Mouse (Mus musculus): ENCODE data around the gene Plscr3.

Plscr3 gene

GRCm38 (mm10) chr11:69864138-69864860, 18.1 kb downstream of the Plscr3 start:
- no peak for DNase-seq (ENCODE audit: low spot score in 2 of 2)

- no peak for DNase-seq (ENCODE audit: low spot score in 2 of 2)
Observed at GRCm38 (mm10) chr11:69865561-69865960, 19.4 kb downstream of the Plscr3 start.

GRCm38 (mm10) chr11:69867335-69867734, 21.2 kb downstream of the Plscr3 start:
- no peak for DNase-seq (ENCODE audit: low spot score in 2 of 2)

- no peak for DNase-seq (ENCODE audit: low spot score in 2 of 2)
Observed at GRCm38 (mm10) chr11:69870289-69871069, 24.3 kb downstream of the Plscr3 start.

- no peak for DNase-seq (ENCODE audit: low spot score in 2 of 2)
Observed at GRCm38 (mm10) chr11:69871822-69872221, 25.6 kb downstream of the Plscr3 start.

- DNase-seq (ENCODE audit: low spot score in 2 of 2), result no peak
Observed at GRCm38 (mm10) chr11:69872451-69872850, 26.3 kb downstream of the Plscr3 start.

- no peak for DNase-seq (ENCODE audit: low spot score in 2 of 2)
Observed at GRCm38 (mm10) chr11:69876186-69876585, 30.0 kb downstream of the Plscr3 start.

GRCm38 (mm10) chr11:69876867-69877266, 30.7 kb downstream of the Plscr3 start:
- DNase-seq (ENCODE audit: low spot score in 2 of 2), result peak; percentile 90 to 94

GRCm38 (mm10) chr11:69877878-69878277, 31.7 kb downstream of the Plscr3 start, which contains the start of gene Tmem95:
Gene Tmem95, minus strand, starts transcription at chr11:69878018.
- no peak for DNase-seq (ENCODE audit: low spot score in 2 of 2)

- DNase-seq (ENCODE audit: low spot score in 2 of 2), result no peak
Observed at GRCm38 (mm10) chr11:69878399-69878798, 32.2 kb downstream of the Plscr3 start.

- no peak for DNase-seq (ENCODE audit: low spot score in 2 of 2)
Observed at GRCm38 (mm10) chr11:69878952-69879351, 32.8 kb downstream of the Plscr3 start.

- no peak for DNase-seq (ENCODE audit: low spot score in 2 of 2)
Observed at GRCm38 (mm10) chr11:69879711-69880110, 33.5 kb downstream of the Plscr3 start.

- DNase-seq (ENCODE audit: low spot score in 2 of 2), result peak; percentile 74 to 83
Observed at GRCm38 (mm10) chr11:69880506-69880852, 34.3 kb downstream of the Plscr3 start.

GRCm38 (mm10) chr11:69880853-69881603, 34.9 kb downstream of the Plscr3 start, which contains the start of gene Kctd11:
Gene Kctd11, minus strand, starts transcription at chr11:69881406.
- DNase-seq (ENCODE audit: low spot score in 2 of 2), result peak; percentile 77 to 85

- no peak for DNase-seq (ENCODE audit: low spot score in 2 of 2)
Observed at GRCm38 (mm10) chr11:69881787-69882670, 35.9 kb downstream of the Plscr3 start.

GRCm38 (mm10) chr11:69883066-69883465, 36.9 kb downstream of the Plscr3 start:
- peak in 1 of 2 experiments; percentile 79 for DNase-seq (ENCODE audit: low spot score in 2 of 2)

- peak in 1 of 2 experiments; percentile 45 for DNase-seq (ENCODE audit: low spot score in 2 of 2)
Observed at GRCm38 (mm10) chr11:69883527-69884151, 37.5 kb downstream of the Plscr3 start.

- no peak for DNase-seq (ENCODE audit: low spot score in 2 of 2)
Observed at GRCm38 (mm10) chr11:69884240-69884639, 38.1 kb downstream of the Plscr3 start.

- DNase-seq (ENCODE audit: low spot score in 2 of 2), result no peak
Observed at GRCm38 (mm10) chr11:69884663-69885062, 38.5 kb downstream of the Plscr3 start.

- DNase-seq (ENCODE audit: low spot score in 2 of 2), result no peak
Observed at GRCm38 (mm10) chr11:69886907-69887635, 40.9 kb downstream of the Plscr3 start.
